Mouse (Mus musculus) lung, embryonic 15.5 days (tissue): ENCODE results near the gene Odf3. TPM values are rescaled to one million over a fixed set of nuclear protein-coding genes. Genes with fewer than 3 reads are reported as not detected.

Experiments
- ATAC-seq: fragments of 200-750 bp; cut with Nextera tagmentation; 2 replicates; pipeline ENCODE4 v1.8.0; 2017; ENCODE audit warnings: moderate number of reproducible peaks, borderline replicate concordance; ENCODE audit not compliant: low FRiP score, low TSS enrichment; ENCODE audit errors: extremely low read depth
- H3K27ac ChIP-seq: fragments of 300-500 bp; sonication (generic); 2 replicates; pipeline ENCODE4 v1.5.1; 2015; ENCODE audit warnings: moderate library complexity, mild to moderate bottlenecking, inconsistent platforms
- H3K27me3 ChIP-seq: fragments of 300-500 bp; sonication (generic); 2 replicates; pipeline ENCODE4 v1.6.1; 2015; ENCODE audit warnings: inconsistent platforms
- H3K36me3 ChIP-seq: fragments of 300-500 bp; sonication (generic); 2 replicates; pipeline ENCODE4 v1.6.1; 2015; ENCODE audit warnings: inconsistent platforms
- H3K4me1 ChIP-seq: fragments of 300-500 bp; sonication (generic); 2 replicates; pipeline ENCODE4 v1.6.1; 2015; ENCODE audit warnings: inconsistent platforms
- H3K4me2 ChIP-seq: fragments of 300-500 bp; sonication (generic); 2 replicates; pipeline ENCODE4 v1.6.1; 2015; ENCODE audit warnings: inconsistent platforms, mild to moderate bottlenecking, moderate library complexity
- H3K4me3 ChIP-seq: fragments of 300-500 bp; sonication (generic); 2 replicates; pipeline ENCODE4 v1.5.1; 2015; ENCODE audit warnings: mild to moderate bottlenecking, inconsistent platforms
- H3K9ac ChIP-seq: fragments of 300-500 bp; sonication (generic); 2 replicates; pipeline ENCODE4 v1.6.1; 2015; ENCODE audit warnings: inconsistent platforms
- H3K9me3 ChIP-seq: fragments of 300-500 bp; sonication (generic); 2 replicates; pipeline ENCODE4 v1.6.1; 2016; ENCODE audit warnings: inconsistent platforms
- WGBS: fragments of 180-500 bp; shearing (Covaris S2); methylation state at CpG from one replicate; pipeline ENCODE4 v1.1.7; 2015; 5-methylcytosine and 5-hydroxymethylcytosine counted together
- polyA plus RNA-seq: library from polyadenylated mRNA; unstranded; fragments of >200 nt; fragmentation: Nextera tagmentation; extraction: Ambion mirVana; gene quantifications from 2 replicates; pipeline ENCODE4 v1.2.1, GENCODE M21; 2015

Gene Odf3
- polyA plus RNA-seq, 1 experiment from 2014 or later = not detected

GRCm38 (mm10) chr7:140828171-140828881 lies 19.3 kb upstream of the Odf3 start:
- no peaks in the 10 kb centered on the region for H3K9me3 ChIP-seq
- H3K27ac ChIP-seq = no peak overlapping the region
- H3K27me3 ChIP-seq = no peaks in the 10 kb centered on the region
- no peak overlapping the region for H3K4me2 ChIP-seq
- 17% methylated on average over 8 of the region's 8 CpGs for WGBS
- H3K36me3 ChIP-seq = no peaks in the 10 kb centered on the region
- H3K4me3 ChIP-seq = no peak overlapping the region
- no peaks in the 10 kb centered on the region for H3K4me1 ChIP-seq
- no peak for ATAC-seq
- no peak overlapping the region for H3K9ac ChIP-seq

GRCm38 (mm10) chr7:140831447-140831846 lies 16.2 kb upstream of the Odf3 start:
- Histone ChIP-seq H3K27me3 (no peaks in the 10 kb centered on the region), H3K4me1 (0 out of 2 replicates have a peak, but pooled peaks cover 5% of the 10 kb centered on the region), H3K9ac (no peak overlapping the region), H3K27ac (no peak overlapping the region), H3K36me3 (no peaks in the 10 kb centered on the region), H3K9me3 (no peaks in the 10 kb centered on the region), H3K4me3 (no peak overlapping the region), H3K4me2 (no peak overlapping the region)
- no peak for ATAC-seq
- 58% methylated on average over 6 of the region's 6 CpGs for WGBS

- no peak for ATAC-seq
- Histone ChIP-seq H3K4me3 (no peak overlapping the region), H3K9ac (no peak overlapping the region), H3K36me3 (no peaks in the 10 kb centered on the region), H3K27ac (no peak overlapping the region), H3K4me2 (no peak overlapping the region), H3K27me3 (no peaks in the 10 kb centered on the region), H3K9me3 (no peaks in the 10 kb centered on the region), H3K4me1 (0 out of 2 replicates have a peak, but pooled peaks cover 5% of the 10 kb centered on the region)
- WGBS = 67% methylated on average over 4 of the region's 4 CpGs
Measured at GRCm38 (mm10) chr7:140833341-140833740, 14.3 kb upstream of the Odf3 start.

DNA sequence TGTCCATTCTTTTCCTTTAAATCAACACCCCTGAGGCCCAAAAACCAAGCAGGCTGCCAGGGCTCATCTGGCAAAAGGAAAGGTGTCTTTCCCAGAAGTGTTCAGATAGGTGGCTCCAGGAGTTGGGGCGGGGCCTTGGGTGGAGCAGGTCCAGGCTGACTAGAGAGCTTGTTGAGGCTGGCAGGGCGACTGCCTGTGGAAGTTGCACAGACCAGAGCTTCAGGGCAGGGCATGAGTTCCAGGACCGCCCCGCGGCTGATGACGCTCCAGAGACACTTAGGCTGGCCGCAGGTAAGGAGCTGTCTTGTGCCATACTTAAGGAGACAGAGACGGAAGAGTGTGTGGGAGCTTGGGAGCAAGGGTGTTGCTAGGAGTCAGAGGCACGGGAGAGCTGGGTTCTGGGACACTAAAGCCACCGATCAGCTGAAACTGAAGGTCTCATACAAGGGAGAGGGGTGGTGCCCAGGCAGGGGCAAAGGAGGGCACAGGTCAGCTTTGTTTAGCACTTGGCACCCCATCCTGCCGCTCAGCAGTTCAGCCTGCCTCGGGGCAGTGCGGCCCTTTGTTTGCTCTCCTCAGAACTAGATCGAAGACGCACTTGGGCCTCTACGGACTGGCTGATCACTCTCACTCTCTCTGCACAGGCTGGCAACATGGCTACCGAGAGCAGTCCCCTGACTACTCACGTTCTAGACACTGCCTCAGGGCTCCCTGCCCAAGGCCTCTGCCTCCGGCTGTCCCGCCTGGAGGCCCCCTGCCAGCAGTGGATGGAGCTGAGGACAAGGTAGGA lies 12.4 kb upstream of the Odf3 start, which contains the start of gene Urah:
Gene Urah, plus strand, starts transcription at position 51 of the 790 bp plus-strand sequence.
- Histone ChIP-seq H3K4me2 (peak within 1 kb of the TSS; percentile 41), H3K27ac (no peak within 1 kb of the TSS), H3K4me3 (no peak within 1 kb of the TSS), H3K4me1 (0 out of 2 replicates have a peak, but pooled peaks cover 5% of the 10 kb centered on the region), H3K9ac (no peak within 1 kb of the TSS; the same call in 1 of the 2 replicates), H3K27me3 (peaks cover 2% of the 10 kb centered on the region; the same call in 1 of the 2 replicates), H3K36me3 (no peaks in the 10 kb centered on the region), H3K9me3 (no peaks in the 10 kb centered on the region)
- ATAC-seq = peak; percentile 44; the same call in 1 of the 2 replicates
- WGBS = 34% methylated on average over 20 of the region's 20 CpGs

- H3K4me3 ChIP-seq = no peak overlapping the region
- H3K27ac ChIP-seq = no peak overlapping the region
- no peaks in the 10 kb centered on the region for H3K9me3 ChIP-seq
- H3K4me2 ChIP-seq = peak overlapping the region; percentile 41
- H3K4me1 ChIP-seq = 0 out of 2 replicates have a peak, but pooled peaks cover 5% of the 10 kb centered on the region
- 68% methylated on average over 2 of the region's 2 CpGs for WGBS
- H3K36me3 ChIP-seq = no peaks in the 10 kb centered on the region
- H3K9ac ChIP-seq = no peak overlapping the region
- peaks cover 7% of the 10 kb centered on the region; the same call in 1 of the 2 replicates for H3K27me3 ChIP-seq
- ATAC-seq = no peak
Measured at GRCm38 (mm10) chr7:140835758-140836087, 11.9 kb upstream of the Odf3 start.

- Histone ChIP-seq H3K27me3 (peaks cover 14% of the 10 kb centered on the region; the same call in 1 of the 2 replicates), H3K9ac (no peak overlapping the region), H3K27ac (no peak overlapping the region), H3K36me3 (no peaks in the 10 kb centered on the region), H3K4me2 (no peak overlapping the region), H3K4me1 (peaks cover 8% of the 10 kb centered on the region; the same call in 1 of the 2 replicates), H3K4me3 (no peak overlapping the region), H3K9me3 (no peaks in the 10 kb centered on the region)
- no peak for ATAC-seq
- 72% methylated on average over 9 of the region's 9 CpGs for WGBS
Measured at GRCm38 (mm10) chr7:140836243-140837115, 11.1 kb upstream of the Odf3 start.

DNA sequence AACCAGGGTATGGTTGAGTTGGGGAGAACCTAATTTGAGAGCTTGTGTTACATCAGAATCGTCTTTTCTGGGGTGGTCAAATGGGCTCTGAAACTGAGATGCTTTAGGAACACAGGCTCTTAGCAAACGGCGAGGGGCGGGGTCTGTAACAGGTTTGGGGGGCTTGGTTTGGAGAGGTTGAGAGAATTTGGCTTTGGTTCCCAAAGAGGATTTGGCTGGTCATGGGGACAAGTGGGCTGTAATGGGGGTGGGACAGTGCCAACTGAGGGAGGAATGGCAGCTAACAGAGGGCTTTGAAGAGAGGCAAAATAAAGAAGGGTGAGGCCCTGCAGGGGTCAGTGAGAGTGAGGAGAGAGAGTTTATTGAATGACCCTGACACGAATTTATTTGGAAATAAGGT lies 8.0 kb upstream of the Odf3 start:
- Histone ChIP-seq H3K4me1 (peaks cover 12% of the 10 kb centered on the region; the same call in 1 of the 2 replicates), H3K9me3 (no peaks in the 10 kb centered on the region), H3K4me3 (no peak overlapping the region), H3K27me3 (peaks cover 28% of the 10 kb centered on the region), H3K36me3 (no peaks in the 10 kb centered on the region), H3K9ac (no peak overlapping the region), H3K27ac (no peak overlapping the region), H3K4me2 (no peak overlapping the region)
- ATAC-seq = no peak
- WGBS = 57% methylated on average over 5 of the region's 5 CpGs

DNA sequence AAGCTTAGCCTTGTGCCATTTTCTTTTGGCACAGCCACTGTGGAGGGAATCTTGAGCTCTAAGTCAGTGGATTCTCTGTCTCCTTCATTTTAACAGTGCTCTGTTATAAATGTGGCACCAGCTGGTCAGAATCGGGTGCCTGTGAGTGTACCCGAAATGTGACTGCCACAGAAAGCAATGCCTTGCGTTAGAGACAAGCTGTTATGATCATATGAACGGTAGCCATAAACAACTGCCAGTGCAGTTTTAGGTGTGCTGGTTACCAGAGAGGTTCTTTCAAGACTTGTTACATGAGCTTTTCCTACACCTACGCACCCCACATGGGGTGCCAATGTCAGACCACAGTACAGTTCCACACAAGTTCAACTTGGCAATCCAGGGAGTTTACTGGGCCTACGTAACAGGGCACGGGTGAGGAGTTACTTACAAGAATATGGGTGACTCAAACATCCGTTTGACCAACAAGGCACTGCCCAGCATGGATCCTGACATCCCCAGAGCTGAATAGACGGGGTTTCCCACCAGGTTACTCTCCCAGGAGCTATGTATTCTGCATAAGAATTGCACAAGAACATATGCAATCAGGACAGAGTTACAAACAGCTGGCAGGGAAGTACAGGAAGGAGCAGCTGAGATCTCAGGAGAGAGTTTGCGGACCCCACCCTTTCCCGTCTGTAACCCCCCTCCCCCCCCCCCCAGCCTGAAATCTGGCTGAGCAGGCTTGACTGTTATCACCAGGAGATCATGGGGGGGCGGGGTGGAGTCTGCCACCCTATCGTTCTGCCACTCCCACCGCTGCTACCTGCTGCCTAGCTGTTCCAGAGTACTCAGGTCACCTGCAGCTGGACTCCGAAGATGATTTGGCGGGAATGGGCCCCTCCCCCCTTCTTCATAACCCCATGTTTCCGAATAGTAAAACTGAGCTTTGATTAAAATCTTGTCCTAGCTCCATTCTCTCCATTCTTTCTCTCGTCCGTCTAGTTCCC lies 6.6 kb upstream of the Odf3 start:
- Histone ChIP-seq H3K27me3 (peaks cover 28% of the 10 kb centered on the region), H3K36me3 (no peaks in the 10 kb centered on the region), H3K4me3 (no peak overlapping the region), H3K4me1 (peaks cover 15% of the 10 kb centered on the region), H3K4me2 (peak overlapping the region; percentile 16; the same call in 1 of the 2 replicates), H3K27ac (no peak overlapping the region), H3K9ac (no peak overlapping the region), H3K9me3 (no peaks in the 10 kb centered on the region)
- 34% methylated on average over 17 of the region's 19 CpGs for WGBS
- no peak for ATAC-seq

GRCm38 (mm10) chr7:140843806-140844205 lies 3.8 kb upstream of the Odf3 start:
- ATAC-seq = no peak

DNA sequence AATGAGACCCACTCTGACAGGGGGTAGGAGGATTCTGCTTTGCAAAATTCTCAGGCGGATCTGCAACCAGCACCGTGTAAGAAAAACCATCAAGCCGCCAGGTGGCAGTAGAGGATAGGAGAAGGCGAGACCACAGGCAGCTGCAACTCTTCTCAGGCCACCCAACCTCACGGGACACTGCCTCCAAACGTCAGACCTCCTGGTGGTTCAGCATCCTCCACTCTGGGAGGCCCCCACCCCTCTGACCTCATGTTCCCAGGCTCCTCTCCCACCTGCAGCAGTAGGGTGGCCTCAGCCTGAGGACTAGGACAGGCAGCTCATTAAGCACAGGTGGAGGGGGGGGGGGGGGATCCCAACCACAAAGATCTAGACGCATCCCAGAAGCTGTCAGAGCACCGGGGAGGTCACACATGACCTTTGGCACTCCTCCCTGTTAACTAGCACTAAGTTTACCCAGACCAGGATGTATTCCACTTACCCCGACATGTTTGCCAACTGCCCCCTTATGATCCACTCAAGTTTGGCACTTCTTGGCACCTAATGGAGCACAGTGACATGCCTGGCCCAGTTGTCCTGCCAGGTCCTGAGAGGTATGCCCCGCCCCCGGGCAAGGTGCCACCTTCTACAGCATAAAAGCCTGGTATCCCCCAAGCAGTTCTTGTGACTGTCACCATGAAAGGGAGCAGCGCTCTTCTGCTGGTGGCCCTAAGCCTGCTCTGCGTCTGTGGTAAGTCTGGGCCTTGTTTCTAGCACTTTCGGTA lies 2.5 kb upstream of the Odf3 start, which contains the start of gene Scgb1c1:
Gene Scgb1c1, plus strand, starts transcription at position 643 of the 761 bp plus-strand sequence.
- no peak within 1 kb of the TSS for H3K4me3 ChIP-seq
- H3K4me1 ChIP-seq = peaks cover 23% of the 10 kb centered on the region
- peaks cover 27% of the 10 kb centered on the region for H3K27me3 ChIP-seq
- no peak within 1 kb of the TSS for H3K9ac ChIP-seq
- H3K27ac ChIP-seq = no peak within 1 kb of the TSS
- H3K9me3 ChIP-seq = no peaks in the 10 kb centered on the region
- no peaks in the 10 kb centered on the region for H3K36me3 ChIP-seq
- WGBS = 26% methylated on average over 14 of the region's 14 CpGs
- H3K4me2 ChIP-seq = no peak within 1 kb of the TSS
- ATAC-seq = peak; percentile 74

More at GRCm38 (mm10) chr7:140843806-140844205, 3.8 kb upstream of the Odf3 start:
- no peak overlapping the region for H3K27ac ChIP-seq
- no peaks in the 10 kb centered on the region for H3K36me3 ChIP-seq
- H3K27me3 ChIP-seq = peaks cover 28% of the 10 kb centered on the region
- no peaks in the 10 kb centered on the region for H3K9me3 ChIP-seq
- H3K9ac ChIP-seq = no peak overlapping the region
- no peak overlapping the region for H3K4me2 ChIP-seq
- H3K4me1 ChIP-seq = peaks cover 23% of the 10 kb centered on the region
- H3K4me3 ChIP-seq = no peak overlapping the region
- WGBS = 68% methylated on average over 7 of the region's 7 CpGs
